Mouse (Mus musculus): ENCODE measurements around the gene Gm49601. TPM values are rescaled to one million over a fixed set of nuclear protein-coding genes. Genes with fewer than 3 reads are reported as not detected.

Gene Gm49601
- polyA plus RNA-seq, 1 experiment from 2014 or later = 3.7 TPM

GRCm38 (mm10) chr16:18591047-18592018, 34.9 kb downstream of the Gm49601 start:
- Histone ChIP-seq H3K4me3 (peak overlapping the region; percentile 38), H3K27ac (replicated peaks) (no peak overlapping the region; the same call in 1 of the 2 replicates), H3K27me3 (ENCODE audit: low read depth, poor library complexity, severe bottlenecking) (peaks cover 98% of the 10 kb centered on the region), H3K36me3 (no peaks in the 10 kb centered on the region), H3K4me1 (peaks cover 53% of the 10 kb centered on the region), H3K9me3 (replicated peaks) (no peaks in the 10 kb centered on the region)
- WGBS = 1% methylated on average over 59 of the region's 59 CpGs
- peak; percentile 62 for DNase-seq (ENCODE audit: low spot score)

- H3K9me3 ChIP-seq (replicated peaks) = no peaks in the 10 kb centered on the region
- H3K4me3 ChIP-seq = peak within 1 kb of the TSS; percentile 42
- peaks cover 100% of the 10 kb centered on the region for H3K27me3 ChIP-seq (ENCODE audit: low read depth, poor library complexity, severe bottlenecking)
- H3K27ac ChIP-seq (replicated peaks) = no peak within 1 kb of the TSS; the same call in 1 of the 2 replicates
- H3K36me3 ChIP-seq = no peaks in the 10 kb centered on the region
- WGBS = under 1% methylated on average over 48 of the region's 48 CpGs
- peak; percentile 54 for DNase-seq (ENCODE audit: low spot score)
- peaks cover 60% of the 10 kb centered on the region for H3K4me1 ChIP-seq
Measured at GRCm38 (mm10) chr16:18589804-18590790, 36.1 kb downstream of the Gm49601 start, which contains the start of gene Tbx1. TSS of gene Tbx1 (minus strand) at chr16:18590671.

GRCm38 (mm10) chr16:18589080-18589621, 37.1 kb downstream of the Gm49601 start:
- Histone ChIP-seq H3K4me3 (peak overlapping the region; percentile 41; the same call in 1 of the 2 replicates), H3K9me3 (replicated peaks) (no peaks in the 10 kb centered on the region)
- peak; percentile 28 for DNase-seq (ENCODE audit: low spot score)

GRCm38 (mm10) chr16:18588738-18589055, 37.5 kb downstream of the Gm49601 start:
- H3K9me3 ChIP-seq (replicated peaks) = no peaks in the 10 kb centered on the region
- no peak for DNase-seq (ENCODE audit: low spot score)
- H3K4me1 ChIP-seq = peaks cover 61% of the 10 kb centered on the region
- peak overlapping the region; percentile 41 for H3K4me3 ChIP-seq
- 2% methylated on average over 31 of the region's 31 CpGs for WGBS
- no peak overlapping the region for H3K27ac ChIP-seq (replicated peaks)
- peaks cover 100% of the 10 kb centered on the region for H3K27me3 ChIP-seq (ENCODE audit: low read depth, poor library complexity, severe bottlenecking)
- no peaks in the 10 kb centered on the region for H3K36me3 ChIP-seq

More at GRCm38 (mm10) chr16:18589080-18589621, 37.1 kb downstream of the Gm49601 start:
- Histone ChIP-seq H3K27ac (replicated peaks) (no peak overlapping the region), H3K36me3 (no peaks in the 10 kb centered on the region), H3K27me3 (ENCODE audit: low read depth, poor library complexity, severe bottlenecking) (peaks cover 100% of the 10 kb centered on the region), H3K4me1 (peaks cover 61% of the 10 kb centered on the region)
- WGBS = 8% methylated on average over 9 of the region's 9 CpGs

- Histone ChIP-seq H3K4me1 (peaks cover 61% of the 10 kb centered on the region), H3K9me3 (replicated peaks) (no peaks in the 10 kb centered on the region), H3K36me3 (no peaks in the 10 kb centered on the region), H3K4me3 (peak overlapping the region; percentile 41), H3K27me3 (ENCODE audit: low read depth, poor library complexity, severe bottlenecking) (peaks cover 100% of the 10 kb centered on the region), H3K27ac (replicated peaks) (no peak overlapping the region)
- under 1% methylated on average over 57 of the region's 57 CpGs for WGBS
- DNase-seq (ENCODE audit: low spot score) = peak; percentile 60
Measured at GRCm38 (mm10) chr16:18587847-18588737, 38.1 kb downstream of the Gm49601 start.

GRCm38 (mm10) chr16:18586906-18587546, 39.2 kb downstream of the Gm49601 start:
- H3K36me3 ChIP-seq = no peaks in the 10 kb centered on the region
- no peak for DNase-seq (ENCODE audit: low spot score)
- no peak overlapping the region for H3K27ac ChIP-seq (replicated peaks)
- no peaks in the 10 kb centered on the region for H3K9me3 ChIP-seq (replicated peaks)
- H3K27me3 ChIP-seq (ENCODE audit: low read depth, poor library complexity, severe bottlenecking) = peaks cover 100% of the 10 kb centered on the region
- under 1% methylated on average over 46 of the region's 62 CpGs for WGBS
- peak overlapping the region; percentile 48 for H3K4me3 ChIP-seq
- H3K4me1 ChIP-seq = peaks cover 70% of the 10 kb centered on the region

- peak; percentile 65 for DNase-seq (ENCODE audit: low spot score)
- peak overlapping the region; percentile 48 for H3K4me3 ChIP-seq
- peaks cover 71% of the 10 kb centered on the region for H3K4me1 ChIP-seq
- H3K27me3 ChIP-seq (ENCODE audit: low read depth, poor library complexity, severe bottlenecking) = peaks cover 100% of the 10 kb centered on the region
- under 1% methylated on average over 83 of the region's 83 CpGs for WGBS
- no peak overlapping the region for H3K27ac ChIP-seq (replicated peaks)
- no peaks in the 10 kb centered on the region for H3K9me3 ChIP-seq (replicated peaks)
- H3K36me3 ChIP-seq = no peaks in the 10 kb centered on the region
Measured at GRCm38 (mm10) chr16:18586076-18586905, 39.9 kb downstream of the Gm49601 start.

GRCm38 (mm10) chr16:18585676-18586075, 40.6 kb downstream of the Gm49601 start:
- H3K4me1 ChIP-seq = peaks cover 67% of the 10 kb centered on the region
- DNase-seq (ENCODE audit: low spot score) = peak; percentile 60
- no peaks in the 10 kb centered on the region for H3K36me3 ChIP-seq
- under 1% methylated on average over 10 of the region's 10 CpGs for WGBS
- no peak overlapping the region for H3K27ac ChIP-seq (replicated peaks)
- H3K27me3 ChIP-seq (ENCODE audit: low read depth, poor library complexity, severe bottlenecking) = peaks cover 100% of the 10 kb centered on the region
- no peaks in the 10 kb centered on the region for H3K9me3 ChIP-seq (replicated peaks)
- peak overlapping the region; percentile 48 for H3K4me3 ChIP-seq

GRCm38 (mm10) chr16:18584901-18585510, 41.2 kb downstream of the Gm49601 start:
- Histone ChIP-seq H3K4me3 (peak overlapping the region; percentile 48; the same call in 1 of the 2 replicates), H3K4me1 (peaks cover 61% of the 10 kb centered on the region)

GRCm38 (mm10) chr16:18583673-18584357, 42.4 kb downstream of the Gm49601 start:
- H3K4me1 ChIP-seq = peaks cover 55% of the 10 kb centered on the region
- no peaks in the 10 kb centered on the region for H3K9me3 ChIP-seq (replicated peaks)
- no peak overlapping the region for H3K4me3 ChIP-seq
- H3K36me3 ChIP-seq = no peaks in the 10 kb centered on the region
- peak; percentile 22 for DNase-seq (ENCODE audit: low spot score)
- H3K27me3 ChIP-seq (ENCODE audit: low read depth, poor library complexity, severe bottlenecking) = peaks cover 99% of the 10 kb centered on the region
- WGBS = 9% methylated on average over 10 of the region's 10 CpGs
- H3K27ac ChIP-seq (replicated peaks) = no peak overlapping the region

More at GRCm38 (mm10) chr16:18584901-18585510, 41.2 kb downstream of the Gm49601 start:
- Histone ChIP-seq H3K36me3 (no peaks in the 10 kb centered on the region), H3K27ac (replicated peaks) (no peak overlapping the region), H3K9me3 (replicated peaks) (no peaks in the 10 kb centered on the region), H3K27me3 (ENCODE audit: low read depth, poor library complexity, severe bottlenecking) (peaks cover 100% of the 10 kb centered on the region)
- WGBS = 5% methylated on average over 10 of the region's 10 CpGs
- DNase-seq (ENCODE audit: low spot score) = peak; percentile 34
